Mouse (Mus musculus) gastrocnemius, postnatal 36 days (tissue): ENCODE measurements at regions not wholly inside any gene's neighbourhood (a gene's known extent, or its start where the extent isn't known, plus 50 kb on each side); places are given as distances from the start of the nearest gene placed in this dataset.

ENCODE experiments used
- DNase-seq, 2 experiments: peaks; one replicate each; pipeline ENCODE4 v3.0.0; 2022
- intact Hi-C: fragments of 180-260 bp; cut with DNase I; formaldehyde crosslinking; loops from one replicate; pipeline ENCODE4 v1.15.1; 2025

- intact Hi-C loops: no loop called here
- no peak for DNase-seq
Observed at GRCm38 (mm10) chr10:111736026-111736425, 229.9 kb downstream of the Phlda1 start.

DNA sequence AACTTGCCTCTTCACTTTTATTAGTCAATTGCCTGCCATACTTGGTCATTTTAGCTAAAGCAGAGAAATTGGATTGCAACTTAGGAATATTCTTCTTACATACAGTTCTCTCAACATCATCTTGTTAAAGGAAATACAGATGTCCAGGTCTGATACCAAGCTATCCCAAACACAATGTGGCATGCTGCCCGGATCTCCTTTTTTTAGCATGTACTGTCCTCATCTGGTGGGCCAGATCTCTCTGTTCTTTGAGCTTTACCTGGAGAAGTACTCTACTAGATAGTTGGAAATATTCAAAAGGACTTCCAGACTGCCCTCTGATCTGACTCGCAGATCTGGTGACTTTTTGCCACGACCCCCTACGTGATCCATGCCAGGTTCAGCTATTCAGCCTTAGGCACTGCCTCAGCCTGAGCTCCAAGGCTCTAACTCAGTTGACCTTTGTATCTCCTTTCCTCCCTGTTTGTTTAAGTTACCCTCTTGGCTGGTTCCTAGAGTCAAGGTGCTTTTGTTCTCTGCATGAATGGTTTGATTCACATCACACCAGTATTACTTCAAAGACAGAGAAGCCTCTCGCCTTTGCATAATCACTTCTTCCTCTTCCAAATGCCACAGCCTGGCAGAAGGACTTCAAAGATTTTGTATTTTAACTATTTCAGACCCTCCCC is 232.9 kb upstream of the Krr1 start:
- DNase-seq: no peak
- intact Hi-C loops: no loop called here

DNA sequence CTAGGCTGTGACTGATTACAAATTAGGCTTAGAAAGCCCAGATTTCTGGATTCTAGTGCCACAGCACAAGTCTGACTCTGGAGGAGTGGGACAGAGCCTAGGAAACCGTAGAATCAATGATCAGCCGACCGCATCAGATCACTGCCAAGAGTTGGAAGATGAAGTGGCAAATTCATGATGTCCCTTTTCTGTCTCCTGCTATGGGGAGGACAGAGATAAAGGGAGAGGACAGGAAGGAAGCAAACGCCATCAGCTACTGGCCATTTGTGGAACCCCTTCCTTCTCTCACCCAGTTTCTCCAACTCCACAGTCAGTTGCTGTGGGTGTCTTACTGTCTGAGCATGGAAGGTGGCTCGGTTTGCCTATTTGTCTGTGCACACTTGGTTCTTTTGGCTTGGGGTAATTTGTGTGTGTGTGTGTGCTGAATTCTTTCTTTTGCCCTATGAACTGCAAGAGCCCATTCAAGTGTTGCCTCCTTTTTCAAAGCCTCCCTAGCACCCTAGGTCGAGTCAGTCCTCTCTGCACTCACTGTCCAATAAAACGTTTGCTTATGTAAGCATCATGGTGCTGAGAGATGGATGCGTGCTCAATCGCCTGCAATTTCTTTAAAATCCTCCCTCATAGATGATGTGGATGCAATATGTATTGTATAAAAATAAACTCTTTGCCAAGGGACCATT is 231.7 kb upstream of the Krr1 start:
- intact Hi-C loops: no loop called here
- no peak for DNase-seq

DNA sequence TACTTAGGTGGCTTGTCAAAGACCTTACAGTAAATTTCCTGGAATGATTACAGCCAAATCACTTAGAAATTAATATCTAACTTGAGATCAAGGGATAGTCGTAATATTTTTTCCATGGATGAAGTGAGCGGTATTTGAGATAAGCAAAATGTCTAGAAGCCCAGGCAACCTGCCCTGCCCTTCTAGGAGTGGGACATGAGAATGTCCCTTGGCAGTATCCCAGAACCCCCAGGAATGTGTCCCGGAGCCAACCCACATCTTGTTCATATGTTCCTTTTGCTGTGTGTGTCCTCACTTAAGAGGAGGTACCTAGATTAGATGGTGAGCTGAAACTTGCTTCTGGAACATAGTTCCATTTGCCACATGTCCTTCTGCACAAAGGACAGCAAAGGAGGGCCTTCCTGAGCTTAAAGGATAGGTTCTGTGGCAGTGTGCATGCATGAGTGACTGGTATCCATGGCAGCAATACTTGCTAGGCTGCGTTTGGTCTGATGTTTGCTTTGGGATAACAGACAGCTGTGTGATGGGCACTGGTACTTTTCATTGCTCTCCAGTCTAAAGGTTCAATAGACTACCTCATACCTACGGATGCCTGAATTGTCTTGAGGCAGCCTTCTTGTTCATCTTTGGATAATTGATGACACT is 231.0 kb upstream of the Krr1 start:
- intact Hi-C loops: no loop called here
- DNase-seq: no peak

DNA sequence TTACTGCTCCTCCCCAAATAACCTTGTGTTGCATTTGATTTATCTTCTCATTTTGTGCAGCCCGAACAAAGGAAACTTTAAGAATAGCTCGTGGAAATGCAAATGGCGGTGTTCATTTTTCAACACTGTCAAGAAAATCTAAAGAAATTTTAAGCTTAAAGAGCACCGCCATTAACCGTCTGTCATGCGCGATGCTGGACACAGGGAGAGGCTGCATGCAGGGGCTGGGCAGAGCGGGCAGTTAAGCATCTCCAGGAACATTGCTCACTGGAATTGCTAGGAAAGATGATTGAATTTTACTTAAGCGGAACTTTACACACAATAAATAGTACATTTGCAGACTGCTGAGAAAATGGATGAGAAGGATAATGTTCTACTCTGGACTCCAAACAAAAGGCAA is 229.2 kb upstream of the Krr1 start:
- no peak for DNase-seq
- intact Hi-C loops: no loop called here

DNA sequence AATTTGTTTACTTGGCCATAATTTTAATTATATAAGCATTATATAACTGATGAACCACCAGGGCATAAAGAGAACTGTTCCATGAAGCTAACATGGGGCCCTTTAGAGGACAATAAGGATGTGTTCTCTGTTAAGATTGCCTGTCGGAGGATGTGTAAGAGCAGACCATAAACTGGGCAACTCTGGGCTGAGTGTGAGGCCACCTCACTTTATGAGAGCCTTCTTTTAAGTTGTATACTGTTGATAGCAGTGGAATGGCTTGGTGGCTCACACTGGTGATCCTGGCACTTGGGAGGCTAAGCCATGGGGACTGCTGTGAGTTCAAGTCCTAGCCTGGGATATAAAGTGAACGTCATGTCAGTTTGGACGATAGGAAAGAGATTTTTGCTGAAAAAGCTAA is 227.3 kb upstream of the Krr1 start:
- intact Hi-C loops: no loop called here
- DNase-seq: no peak

GRCm38 (mm10) chr10:111746067-111746878 is 226.2 kb upstream of the Krr1 start:
- intact Hi-C loops: no loop called here
- no peak for DNase-seq

GRCm38 (mm10) chr10:111746879-111747477 is 225.5 kb upstream of the Krr1 start:
- intact Hi-C loops: no loop called here
- DNase-seq: no peak

DNA sequence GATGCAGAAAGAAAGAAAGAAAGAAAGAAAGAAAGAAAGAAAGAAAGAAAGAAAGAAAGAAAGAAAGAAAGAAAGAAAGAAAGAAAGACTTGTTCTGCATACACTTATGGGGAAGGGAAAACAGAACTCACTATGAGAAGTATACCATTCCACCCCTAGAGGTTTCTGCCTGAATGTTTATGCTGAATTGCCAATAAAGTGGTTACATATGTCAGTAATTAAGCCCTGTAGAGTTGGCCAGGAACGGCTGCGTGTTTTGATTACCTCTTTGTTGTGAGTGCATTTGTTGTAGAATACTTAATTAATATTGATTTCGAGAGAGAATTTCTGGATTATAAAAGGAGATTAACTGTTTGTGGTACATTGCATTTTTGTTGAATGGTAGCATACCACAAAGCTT is 224.0 kb upstream of the Krr1 start:
- DNase-seq: no peak
- intact Hi-C loops: no loop called here

DNA sequence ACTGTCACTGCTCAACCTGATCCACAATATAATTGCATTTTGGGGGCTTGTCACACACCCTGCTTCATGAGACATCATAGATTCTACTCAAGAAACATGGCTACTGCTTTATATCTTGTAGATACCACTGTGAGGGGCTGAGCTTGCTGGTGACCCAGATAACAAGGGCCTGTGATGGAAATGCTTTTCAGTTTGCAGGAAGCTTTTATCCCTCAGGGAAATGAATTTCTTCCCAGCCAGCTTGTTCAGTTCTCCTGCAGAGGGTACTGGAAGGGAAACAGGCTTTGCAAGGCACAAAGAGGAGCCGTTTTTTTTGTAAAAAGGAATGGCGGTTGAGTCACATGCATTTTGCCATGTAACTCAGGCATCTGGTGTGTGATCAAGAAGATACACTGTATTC is 218.8 kb upstream of the Krr1 start:
- DNase-seq: no peak
- intact Hi-C loops: no loop called here

GRCm38 (mm10) chr10:111755964-111756363 is 216.5 kb upstream of the Krr1 start:
- DNase-seq: no peak
- intact Hi-C loops: no loop called here

GRCm38 (mm10) chr10:111756528-111756927 is 215.9 kb upstream of the Krr1 start:
- intact Hi-C loops: no loop called here
- DNase-seq: no peak

DNA sequence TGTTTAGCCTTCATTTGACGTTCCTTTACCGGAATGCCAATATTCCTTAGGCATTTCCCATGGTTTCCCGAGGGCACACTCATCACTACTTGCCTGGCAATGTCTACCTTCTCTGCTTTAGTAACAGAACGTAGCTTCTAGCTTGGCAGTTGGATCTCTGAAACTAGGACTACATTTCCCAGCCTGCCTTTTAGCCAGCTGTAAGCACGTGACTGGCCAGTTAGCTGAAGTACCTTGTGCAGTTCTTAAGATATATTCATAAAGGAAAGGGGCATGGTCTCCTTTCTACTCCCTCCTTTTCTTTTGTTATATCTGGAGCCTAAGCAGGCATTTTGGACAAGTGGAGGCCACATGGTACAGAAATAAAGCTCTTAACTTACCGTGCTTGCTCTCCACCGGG is 214.8 kb upstream of the Krr1 start:
- intact Hi-C loops: no loop called here
- DNase-seq: no peak

DNA sequence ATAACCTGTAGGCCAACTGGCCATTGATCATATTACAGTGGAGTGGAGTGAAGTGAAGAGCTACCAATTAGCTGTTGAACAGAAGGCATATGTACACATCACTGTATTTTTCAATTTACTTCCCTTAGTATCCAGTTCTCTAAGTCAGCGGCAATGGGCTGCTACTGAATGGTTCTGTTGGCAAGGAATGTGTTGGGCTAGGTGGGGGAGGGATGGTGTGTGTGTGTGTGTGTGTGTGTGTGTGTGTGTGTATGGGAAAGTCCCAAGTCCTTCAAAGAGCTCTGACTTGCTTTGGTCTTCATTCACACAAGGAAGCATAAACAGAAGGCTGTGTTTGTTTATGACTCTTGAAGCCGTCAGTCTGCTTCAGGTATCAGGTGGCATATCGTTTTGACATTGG is 213.0 kb upstream of the Krr1 start:
- no peak for DNase-seq
- intact Hi-C loops: no loop called here

DNA sequence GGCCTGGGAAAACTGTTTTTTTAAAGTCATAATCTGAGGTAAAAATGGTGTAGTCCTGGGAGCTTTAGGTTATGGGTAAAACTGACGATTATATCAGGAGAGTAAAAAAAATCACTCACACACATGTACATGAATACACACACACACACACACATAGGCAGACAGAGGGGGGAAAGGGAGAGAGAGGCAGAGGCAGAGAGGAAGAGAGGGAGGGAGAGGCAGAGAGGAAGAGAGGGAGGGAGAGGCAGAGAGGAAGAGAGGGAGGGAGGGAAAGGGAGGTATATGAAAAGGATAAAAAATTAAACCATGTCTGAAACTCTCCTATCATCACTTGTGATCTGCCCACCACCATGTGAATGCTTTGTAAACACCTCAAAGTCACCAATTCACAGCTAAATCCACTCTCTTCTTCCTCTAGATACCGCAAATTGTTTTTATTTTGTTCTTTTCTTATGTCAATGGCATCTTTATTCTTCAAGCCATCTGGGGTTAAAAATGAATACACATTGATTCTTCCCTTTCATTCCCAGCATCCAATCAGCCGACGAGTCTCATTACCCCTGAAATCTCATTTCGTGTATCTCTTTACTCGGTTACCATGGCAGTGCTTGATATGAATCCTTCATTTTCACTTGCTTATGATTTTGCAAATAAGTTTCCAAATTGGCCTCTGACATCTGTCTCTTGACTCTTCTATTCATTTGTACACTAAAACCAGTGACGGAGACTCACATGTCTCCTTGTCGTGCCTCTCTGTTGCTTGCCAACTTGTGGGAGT is 209.5 kb upstream of the Krr1 start:
- intact Hi-C loops: no loop called here
- no peak for DNase-seq

DNA sequence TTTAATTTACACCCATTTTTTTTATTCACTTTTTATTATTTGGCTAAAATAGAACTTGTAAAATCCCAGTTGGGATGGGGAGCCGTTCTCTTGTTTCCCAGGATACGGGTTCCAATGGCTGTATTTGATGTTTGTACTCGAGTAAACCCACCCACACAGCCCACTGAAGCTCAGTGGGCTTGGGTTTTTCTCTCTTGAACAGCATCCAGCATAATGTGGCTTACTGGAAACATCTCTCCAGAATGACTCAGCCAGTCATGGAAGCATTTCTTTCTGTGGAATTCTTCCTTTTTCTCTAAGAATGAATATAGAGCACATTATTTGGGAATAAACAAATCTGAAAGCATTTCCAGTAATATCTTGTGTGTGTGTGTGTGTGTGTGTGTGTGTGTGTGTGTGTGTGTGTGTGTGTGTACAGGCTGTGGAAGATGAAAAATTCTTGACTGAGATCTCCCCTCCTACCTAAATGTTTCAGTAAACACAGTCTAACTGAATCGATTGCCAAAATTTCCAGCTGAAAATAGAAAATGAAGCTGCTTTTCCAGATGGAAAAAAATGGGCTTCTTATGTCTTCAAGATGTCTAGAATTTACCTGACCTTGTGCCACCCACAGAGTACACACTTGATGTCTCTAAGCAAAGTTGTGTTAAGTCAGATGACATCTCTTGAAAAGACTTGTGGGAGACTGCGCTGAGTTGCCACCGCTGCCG is 205.3 kb upstream of the Krr1 start:
- intact Hi-C loops: no loop called here

DNA sequence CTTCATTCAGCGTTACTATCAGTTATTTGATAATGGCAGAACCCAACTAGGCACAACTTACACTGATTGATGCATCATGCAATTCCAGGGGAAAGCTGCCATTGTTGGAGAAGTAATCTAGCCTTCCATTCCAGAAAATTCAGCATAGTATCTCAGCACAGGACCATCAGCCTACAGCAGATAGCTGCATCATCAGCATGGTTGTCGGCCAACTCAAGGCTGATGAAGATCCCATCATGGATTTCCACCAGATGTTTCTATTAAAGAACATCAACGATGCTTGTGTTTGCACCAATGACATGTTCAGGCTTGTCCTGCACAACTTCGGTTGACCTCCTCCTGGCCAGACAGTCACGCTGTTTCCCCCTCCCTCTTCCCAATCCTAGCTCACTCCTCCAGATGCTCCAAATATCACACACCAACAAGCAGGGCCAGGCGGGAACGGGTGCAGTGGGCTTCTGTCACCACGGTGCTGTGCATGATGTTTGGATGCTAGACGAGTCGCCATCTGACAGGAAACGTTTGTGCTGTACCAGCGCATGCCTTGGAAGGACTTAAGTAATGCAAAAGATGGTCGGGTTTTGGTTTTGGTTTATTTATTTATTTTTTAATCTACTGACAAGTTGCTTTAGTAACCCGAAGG is 204.5 kb upstream of the Krr1 start:
- no peak for DNase-seq
- intact Hi-C loops: no loop called here

More for the DNA sequence above, 205.3 kb upstream of the Krr1 start:
- no peak for DNase-seq

GRCm38 (mm10) chr10:111769486-111770002 is 202.9 kb upstream of the Krr1 start:
- DNase-seq: no peak
- intact Hi-C loops: no loop called here

DNA sequence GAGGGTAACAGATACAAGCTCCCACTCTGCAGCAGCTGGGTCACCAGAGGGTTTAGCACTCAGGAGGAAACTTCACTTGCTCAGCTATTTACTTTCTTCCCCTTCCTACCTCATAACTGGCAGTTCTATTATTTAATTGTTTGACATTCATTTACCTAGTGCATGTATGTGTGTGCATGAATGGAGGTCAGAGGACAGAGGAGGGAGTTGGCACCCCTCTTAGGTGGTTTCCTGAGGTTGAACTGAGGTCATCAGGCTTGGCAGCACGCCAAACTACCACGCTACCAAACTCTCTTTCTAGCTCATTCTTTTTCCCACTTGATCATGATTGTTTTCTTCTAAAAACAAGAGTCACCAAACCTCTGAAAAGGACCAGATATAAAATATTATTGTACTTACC is 202.4 kb upstream of the Krr1 start:
- DNase-seq: no peak
- intact Hi-C loops: no loop called here
